Mouse (Mus musculus): ENCODE results near the gene Ofd1. TPM values are rescaled to one million over a fixed set of nuclear protein-coding genes. Genes with fewer than 3 reads are reported as not detected.
A peak's percentile ranks its signal among the peaks of the same experiment; 100 is the strongest.

Gene Ofd1
- polyA plus RNA-seq, 2 experiments: 1.5 to 1.9 TPM

- Histone ChIP-seq H3K27ac (no peak overlapping the region), H3K4me1 (replicated peaks; ENCODE audit: control insufficient read depth in 2 of 2, insufficient read depth in 2 of 2, low read length in 1 of 2) (no peaks in the 10 kb centered on the region), H3K9me3 (ENCODE audit: control insufficient read depth, low read length) (no peaks in the 10 kb centered on the region), H3K36me3 (replicated peaks; ENCODE audit: control insufficient read depth, insufficient read depth, low read depth) (no peaks in the 10 kb centered on the region), H3K9ac (replicated peaks) (no peak overlapping the region), H3K27me3 (ENCODE audit: control insufficient read depth, insufficient read depth, low read length) (no peaks in the 10 kb centered on the region), H3K4me3 (ENCODE audit: insufficient read depth in 1 of 2, low read depth in 2 of 2, low read length in 2 of 2) (no peak overlapping the region), H3K4me2 (ENCODE audit: low read depth) (no peak overlapping the region)
- DNase-seq (ENCODE audit: low read depth in 3 of 3, low spot score in 3 of 3): no peak
- WGBS (ENCODE audit: insufficient replicate concordance): 46% methylated on average over 1 of the region's 1 CpGs
- TF ChIP-seq CTCF (IDR thresholded peaks at IDR 0.05; ENCODE audit: low read depth): peak; percentile 43
- TF ChIP-seq EP300 (IDR thresholded peaks at IDR 0.05; ENCODE audit: low read depth): no peak
- no peak for ATAC-seq (ENCODE audit: insufficient read depth)
Observed at GRCm38 (mm10) chrX:166393753-166394152, 46.8 kb downstream of the Ofd1 start.

- H3K36me3 ChIP-seq (replicated peaks; ENCODE audit: control insufficient read depth, insufficient read depth, low read depth): no peaks in the 10 kb centered on the region
- no peak for ATAC-seq (ENCODE audit: insufficient read depth)
- TF ChIP-seq EP300 (IDR thresholded peaks at IDR 0.05; ENCODE audit: low read depth) (no peak), CTCF (IDR thresholded peaks at IDR 0.05; ENCODE audit: low read depth) (no peak)
- no peaks in the 10 kb centered on the region for H3K9me3 ChIP-seq (ENCODE audit: control insufficient read depth, low read length)
- 72% methylated on average over 6 of the region's 6 CpGs for WGBS (ENCODE audit: insufficient replicate concordance)
- H3K4me1 ChIP-seq (replicated peaks; ENCODE audit: control insufficient read depth in 2 of 2, insufficient read depth in 2 of 2, low read length in 1 of 2): no peaks in the 10 kb centered on the region
- no peak overlapping the region for H3K4me3 ChIP-seq (ENCODE audit: insufficient read depth in 1 of 2, low read depth in 2 of 2, low read length in 2 of 2)
- no peak for DNase-seq (ENCODE audit: low read depth in 3 of 3, low spot score in 3 of 3)
- no peaks in the 10 kb centered on the region for H3K27me3 ChIP-seq (ENCODE audit: control insufficient read depth, insufficient read depth, low read length)
- H3K4me2 ChIP-seq (ENCODE audit: low read depth): no peak overlapping the region
- H3K27ac ChIP-seq: no peak overlapping the region
- H3K9ac ChIP-seq (replicated peaks): no peak overlapping the region
Observed at GRCm38 (mm10) chrX:166386656-166387055, 53.8 kb downstream of the Ofd1 start.

- peak; percentile 18; the same call in 1 of the 2 replicates for ATAC-seq (ENCODE audit: insufficient read depth)
- no peaks in the 10 kb centered on the region for H3K36me3 ChIP-seq (replicated peaks; ENCODE audit: control insufficient read depth, insufficient read depth, low read depth)
- H3K4me2 ChIP-seq (ENCODE audit: low read depth): no peak overlapping the region
- no peak for DNase-seq (ENCODE audit: low read depth in 3 of 3, low spot score in 3 of 3)
- no peak for TF ChIP-seq CTCF (IDR thresholded peaks at IDR 0.05; ENCODE audit: low read depth)
- no peak for TF ChIP-seq EP300 (IDR thresholded peaks at IDR 0.05; ENCODE audit: low read depth)
- WGBS (ENCODE audit: insufficient replicate concordance): 50% methylated on average over 3 of the region's 3 CpGs
- H3K4me3 ChIP-seq (ENCODE audit: insufficient read depth in 1 of 2, low read depth in 2 of 2, low read length in 2 of 2): no peak overlapping the region
- no peak overlapping the region for H3K27ac ChIP-seq
- no peaks in the 10 kb centered on the region for H3K9me3 ChIP-seq (ENCODE audit: control insufficient read depth, low read length)
- H3K9ac ChIP-seq (replicated peaks): no peak overlapping the region
- H3K27me3 ChIP-seq (ENCODE audit: control insufficient read depth, insufficient read depth, low read length): no peaks in the 10 kb centered on the region
- H3K4me1 ChIP-seq (replicated peaks; ENCODE audit: control insufficient read depth in 2 of 2, insufficient read depth in 2 of 2, low read length in 1 of 2): no peaks in the 10 kb centered on the region
Observed at GRCm38 (mm10) chrX:166384935-166385334, 55.6 kb downstream of the Ofd1 start.

- Histone ChIP-seq H3K36me3 (replicated peaks; ENCODE audit: control insufficient read depth, insufficient read depth, low read depth) (no peaks in the 10 kb centered on the region), H3K9ac (replicated peaks) (no peak overlapping the region), H3K27ac (no peak overlapping the region), H3K27me3 (ENCODE audit: control insufficient read depth, insufficient read depth, low read length) (no peaks in the 10 kb centered on the region), H3K9me3 (ENCODE audit: control insufficient read depth, low read length) (no peaks in the 10 kb centered on the region), H3K4me2 (ENCODE audit: low read depth) (no peak overlapping the region), H3K4me1 (replicated peaks; ENCODE audit: control insufficient read depth in 2 of 2, insufficient read depth in 2 of 2, low read length in 1 of 2) (no peaks in the 10 kb centered on the region), H3K4me3 (ENCODE audit: insufficient read depth in 1 of 2, low read depth in 2 of 2, low read length in 2 of 2) (no peak overlapping the region)
- TF ChIP-seq CTCF (IDR thresholded peaks at IDR 0.05; ENCODE audit: low read depth) (no peak), EP300 (IDR thresholded peaks at IDR 0.05; ENCODE audit: low read depth) (no peak)
- 56% methylated on average over 2 of the region's 2 CpGs for WGBS (ENCODE audit: insufficient replicate concordance)
- no peak for DNase-seq (ENCODE audit: low read depth in 3 of 3, low spot score in 3 of 3)
- ATAC-seq (ENCODE audit: insufficient read depth): no peak
Observed at GRCm38 (mm10) chrX:166383606-166384005, 56.9 kb downstream of the Ofd1 start.

GRCm38 (mm10) chrX:166378652-166379051 lies 61.9 kb downstream of the Ofd1 start:
- no peak overlapping the region for H3K9ac ChIP-seq (replicated peaks)
- H3K9me3 ChIP-seq (ENCODE audit: control insufficient read depth, low read length): no peaks in the 10 kb centered on the region
- no peak for TF ChIP-seq EP300 (IDR thresholded peaks at IDR 0.05; ENCODE audit: low read depth)
- no peak for TF ChIP-seq CTCF (IDR thresholded peaks at IDR 0.05; ENCODE audit: low read depth)
- WGBS (ENCODE audit: insufficient replicate concordance): 69% methylated on average over 5 of the region's 5 CpGs
- H3K27ac ChIP-seq: no peak overlapping the region
- no peak overlapping the region for H3K4me3 ChIP-seq (ENCODE audit: insufficient read depth in 1 of 2, low read depth in 2 of 2, low read length in 2 of 2)
- no peaks in the 10 kb centered on the region for H3K27me3 ChIP-seq (ENCODE audit: control insufficient read depth, insufficient read depth, low read length)
- no peaks in the 10 kb centered on the region for H3K36me3 ChIP-seq (replicated peaks; ENCODE audit: control insufficient read depth, insufficient read depth, low read depth)
- H3K4me1 ChIP-seq (replicated peaks; ENCODE audit: control insufficient read depth in 2 of 2, insufficient read depth in 2 of 2, low read length in 1 of 2): no peaks in the 10 kb centered on the region
- DNase-seq (ENCODE audit: low read depth in 3 of 3, low spot score in 3 of 3) (no peak), ATAC-seq (ENCODE audit: insufficient read depth) (no peak)
- no peak overlapping the region for H3K4me2 ChIP-seq (ENCODE audit: low read depth)

Measured in liver, embryonic 14.5 days (tissue).